Comparison of ENCODE assay signal across 9 mouse cellular contexts in the genomic region with DNA sequence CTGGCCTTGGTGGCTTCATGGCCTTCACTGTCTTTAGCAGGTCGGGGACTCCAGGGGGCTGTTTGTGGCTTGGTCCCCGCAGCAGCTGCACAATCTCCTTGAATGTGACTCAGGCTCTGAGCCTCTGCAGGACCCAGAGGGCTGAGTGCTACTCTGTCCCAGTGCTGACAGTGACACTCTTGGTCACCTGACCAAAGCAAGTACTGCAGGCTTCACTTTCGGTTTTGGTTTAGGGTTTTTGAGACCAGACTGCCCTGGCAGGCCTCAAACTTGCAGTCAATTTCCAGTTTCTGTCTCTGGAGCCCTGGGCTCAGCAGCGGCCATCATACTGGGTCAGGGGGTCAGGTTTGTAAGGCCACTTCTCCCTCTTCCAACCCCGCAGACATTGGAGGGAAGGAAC. TPM values are rescaled to one million over a fixed set of nuclear protein-coding genes. Genes with fewer than 3 reads are reported as not detected.
DNase-seq lines count a peak whose midpoint lies in the region; ATAC-seq and TF ChIP-seq lines count a peak whose summit lies in the region.
"Had no signal": no experiment of that assay in that cellular context is flagged by ENCODE, and none has a peak within 500 bp of the region (broad histone marks: within the 10 kb centered on the region; RNA-seq: fewer than 3 reads in every experiment).

No protein-coding gene starts in this region.

- TF ChIP-seq EP300 in MEL (IDR thresholded peaks at IDR 0.05; ENCODE audit: low read depth in 1 of 2, low read length in 2 of 2), result no peak; a peak in 1 of 4 replicates

- no peaks in the 10 kb centered on the region for H3K79me2 ChIP-seq in MEL (ENCODE audit: control insufficient read depth, insufficient read depth, low read length, poor library complexity)

- DNase-seq in MEL (ENCODE audit: low read depth, low spot score), result peak; percentile 72
- DNase-seq in intestine, embryonic 14.5 days (ENCODE audit: low spot score), result no peak
- DNase-seq in lung, adult 2 months, result peak; percentile 67
- DNase-seq in neural tube, embryonic 10.5 days (ENCODE audit: extremely low spot score, low spot score), result no peak
- no peak for DNase-seq in retina, postnatal 1 day
- no peak for DNase-seq in frontal cortex, postnatal 14 days (ENCODE audit: low spot score in 2 of 2)

- no peak for TF ChIP-seq RAD21 in MEL (IDR thresholded peaks at IDR 0.05; ENCODE audit: low read depth, low read length)

- peak; percentile 63; the same call in 1 of the 2 replicates for ATAC-seq in intestine, embryonic 14.5 days (replicated peaks; ENCODE audit: low FRiP score, low TSS enrichment, low read depth)
- peak; percentile 63; the same call in 1 of the 2 replicates for ATAC-seq in stomach, embryonic 15.5 days (ENCODE audit: insufficient read depth, low FRiP score, low read depth)

- H3K36me3 ChIP-seq in MEL (ENCODE audit: control insufficient read depth in 1 of 2, insufficient read depth in 2 of 2, low read length in 2 of 2), result no peaks in the 10 kb centered on the region
- no peaks in the 10 kb centered on the region for H3K36me3 ChIP-seq in intestine, embryonic 14.5 days (ENCODE audit: control insufficient read depth, insufficient read depth, low read length)
- H3K36me3 ChIP-seq in stomach, embryonic 15.5 days, result no peaks in the 10 kb centered on the region
- H3K36me3 ChIP-seq: embryonic facial prominence, embryonic 13.5 days had no signal

- H3K9me3 ChIP-seq in MEL (replicated peaks; ENCODE audit: insufficient read depth, low read length), result no peaks in the 10 kb centered on the region
- H3K9me3 ChIP-seq in intestine, embryonic 14.5 days (ENCODE audit: control insufficient read depth, low read length), result no peaks in the 10 kb centered on the region
- H3K9me3 ChIP-seq in stomach, embryonic 15.5 days, result no peaks in the 10 kb centered on the region
- H3K9me3 ChIP-seq: embryonic facial prominence, embryonic 13.5 days had no signal

- H3K27me3 ChIP-seq in MEL (ENCODE audit: control insufficient read depth in 1 of 2, insufficient read depth in 2 of 2, low read length in 2 of 2), result no peaks in the 10 kb centered on the region
- H3K27me3 ChIP-seq in intestine, embryonic 14.5 days (replicated peaks; ENCODE audit: control insufficient read depth, insufficient read depth, low read length), result no peaks in the 10 kb centered on the region
- no peaks in the 10 kb centered on the region for H3K27me3 ChIP-seq in stomach, embryonic 15.5 days (replicated peaks)
- H3K27me3 ChIP-seq: embryonic facial prominence, embryonic 13.5 days had no signal

- no peak for TF ChIP-seq POLR2A in MEL (IDR thresholded peaks at IDR 0.05; ENCODE audit: control insufficient read depth in 1 of 2, insufficient read depth in 1 of 2, low read depth in 1 of 2, low read length in 2 of 2, poor library complexity in 1 of 2)
- no peak for TF ChIP-seq POLR2A in embryonic fibroblast, embryonic 13.5 days (IDR thresholded peaks at IDR 0.05; ENCODE audit: low read depth, low read length)
- TF ChIP-seq POLR2A in lung, adult 2 months (IDR thresholded peaks at IDR 0.05; ENCODE audit: borderline replicate concordance, extremely low read depth, low read depth, low read length), result no peak

- peaks cover 0 to 3% of the 10 kb centered on the region in 2 experiments; a peak in 1 of 4 replicates for H3K4me1 ChIP-seq in MEL (ENCODE audit: control insufficient read depth in 1 of 2, insufficient read depth in 2 of 2, low read length in 2 of 2)
- no peaks in the 10 kb centered on the region for H3K4me1 ChIP-seq in embryonic fibroblast, embryonic 13.5 days (ENCODE audit: control insufficient read depth, insufficient read depth, low read length)
- peaks cover 5% of the 10 kb centered on the region; the same call in 1 of the 2 replicates for H3K4me1 ChIP-seq in intestine, embryonic 14.5 days (replicated peaks; ENCODE audit: control insufficient read depth, insufficient read depth, low read length)
- no peaks in the 10 kb centered on the region; the same call in 1 of the 2 replicates for H3K4me1 ChIP-seq in lung, adult 2 months (ENCODE audit: control insufficient read depth, insufficient read depth, low read length)
- 0 out of 2 replicates have a peak, but pooled peaks cover 4% of the 10 kb centered on the region for H3K4me1 ChIP-seq in stomach, embryonic 15.5 days

- H3K4me2 ChIP-seq in intestine, embryonic 14.5 days (ENCODE audit: low read length), result no peak overlapping the region
- H3K4me2 ChIP-seq in stomach, embryonic 15.5 days, result no peak overlapping the region; the same call in 1 of the 2 replicates
- H3K4me2 ChIP-seq: embryonic facial prominence, embryonic 13.5 days had no signal

- H3K9ac ChIP-seq in MEL (ENCODE audit: control insufficient read depth, low read depth, low read length, poor library complexity, severe bottlenecking), result peak overlapping the region; percentile 60
- no peak overlapping the region for H3K9ac ChIP-seq in intestine, embryonic 14.5 days (ENCODE audit: low read length)
- H3K9ac ChIP-seq in stomach, embryonic 15.5 days, result no peak overlapping the region
- H3K9ac ChIP-seq: embryonic facial prominence, embryonic 13.5 days had no signal

- no peak for TF ChIP-seq CTCF in MEL (IDR thresholded peaks at IDR 0.05 in 2 of 3, conservative IDR thresholded peaks at IDR 0.05 in 1 of 3; ENCODE audit: control insufficient read depth in 1 of 3, insufficient read depth in 1 of 3, low read depth in 2 of 3, low read length in 3 of 3, poor library complexity in 1 of 3, severe bottlenecking in 1 of 3)
- no peak for TF ChIP-seq CTCF in embryonic fibroblast, embryonic 13.5 days (IDR thresholded peaks at IDR 0.05; ENCODE audit: borderline replicate concordance, insufficient read depth, low read length)
- no peak for TF ChIP-seq CTCF in lung, adult 2 months (IDR thresholded peaks at IDR 0.05; ENCODE audit: insufficient read depth, low read length)

- H3K4me3 ChIP-seq in MEL (ENCODE audit: control insufficient read depth in 1 of 2, insufficient read depth in 1 of 2, low read depth in 2 of 2, low read length in 2 of 2), result peak overlapping the region; percentile 51 to 58
- no peak overlapping the region for H3K4me3 ChIP-seq in embryonic fibroblast, embryonic 13.5 days (ENCODE audit: insufficient read depth, low read length)
- no peak overlapping the region for H3K4me3 ChIP-seq in intestine, embryonic 14.5 days (ENCODE audit: low read depth, low read length)
- H3K4me3 ChIP-seq in lung, adult 2 months (replicated peaks; ENCODE audit: extremely low read depth, low read depth, low read length), result no peak overlapping the region
- H3K4me3 ChIP-seq in stomach, embryonic 15.5 days (replicated peaks), result no peak overlapping the region
- H3K4me3 ChIP-seq: embryonic facial prominence, embryonic 13.5 days had no signal

- 45% methylated on average over 5 of the region's 5 CpGs for WGBS in intestine, embryonic 14.5 days
- 8% methylated on average over 5 of the region's 5 CpGs for WGBS in lung, adult 2 months
- 33% methylated on average over 5 of the region's 5 CpGs for WGBS in stomach, embryonic 15.5 days

- peak overlapping the region; percentile 33; the same call in 1 of the 2 replicates for H3K27ac ChIP-seq in MEL (ENCODE audit: control insufficient read depth, low read depth, low read length)
- H3K27ac ChIP-seq in embryonic fibroblast, embryonic 13.5 days (ENCODE audit: insufficient read depth, low read length), result 0 out of 2 replicates have a peak overlapping the region, but pooled peaks have one; percentile 19
- no peak overlapping the region for H3K27ac ChIP-seq in intestine, embryonic 14.5 days (ENCODE audit: low read depth)
- H3K27ac ChIP-seq in stomach, embryonic 15.5 days, result 0 out of 2 replicates have a peak overlapping the region, but pooled peaks have one; percentile 46
- H3K27ac ChIP-seq: embryonic facial prominence, embryonic 13.5 days had no signal

TF ChIP-seq in MEL, 35 proteins besides CTCF, POLR2A, EP300 and RAD21 (continues in another document):
- TF ChIP-seq ZMIZ1 (IDR thresholded peaks at IDR 0.05; ENCODE audit: low read depth, low read length), result no peak
- TF ChIP-seq GATA1 (IDR thresholded peaks at IDR 0.05; ENCODE audit: low read depth, low read length), result peak; percentile 38
- peak; percentile 53; the same call in 1 of the 2 replicates for TF ChIP-seq ETS1 (IDR thresholded peaks at IDR 0.05; ENCODE audit: low read depth, low read length)
- TF ChIP-seq USF2 (IDR thresholded peaks at IDR 0.05; ENCODE audit: borderline replicate concordance in 1 of 2, insufficient read depth in 1 of 2, low read depth in 1 of 2, low read length in 2 of 2), result peak in 1 of 2 experiments; percentile 54; a peak in 1 of 4 replicates
- no peak for TF ChIP-seq SMC3 (IDR thresholded peaks at IDR 0.05; ENCODE audit: low read depth, low read length)
- TF ChIP-seq SIN3A (IDR thresholded peaks at IDR 0.05; ENCODE audit: low read length), result 0 out of 2 replicates have a peak, but pooled peaks have one; percentile 25

RNA-seq across cellular contexts. Expression of a gene that starts 8.3 kb away (rescaled TPM):
- total RNA-seq in MEL (2012; rRNA removed), result 18.2 and 21.7 TPM in 2 replicates
- polyA plus RNA-seq in MEL (2012; ENCODE audit: insufficient read depth in 1 of 2, insufficient read length in 2 of 2, low read depth in 1 of 2, low replicate concordance in 2 of 2, missing spikeins in 1 of 2), result 10 to 100 TPM in 1 of 2 experiments, not detected in 1; 46.5 TPM
- 31.3 and 37.9 TPM in 2 replicates for polyA plus RNA-seq in embryonic fibroblast, embryonic 13.5 days (2011; ENCODE audit: insufficient read length, low read depth, missing spikeins)
- polyA plus RNA-seq in intestine, embryonic 14.5 days (2014; fragmentation: Nextera tagmentation; extraction: Ambion mirVana), result 35.1 and 42.0 TPM in 2 replicates
- polyA plus RNA-seq in lung, adult 2 months (2012; rRNA removed), result 113 and 138 TPM in 2 replicates
- polyA plus RNA-seq in stomach, embryonic 15.5 days (2015; fragmentation: Nextera tagmentation; extraction: Ambion mirVana), result 40.8 and 43.8 TPM in 2 replicates

RNA-seq across cellular contexts. Expression of a gene that starts 9.2 kb away (rescaled TPM):
- 9.9 and 20.8 TPM in 2 replicates for total RNA-seq in MEL (2012; rRNA removed)
- polyA plus RNA-seq in MEL (2012; ENCODE audit: insufficient read depth in 1 of 2, insufficient read length in 2 of 2, low read depth in 1 of 2, low replicate concordance in 2 of 2, missing spikeins in 1 of 2), result 10 to 100 TPM in 1 of 2 experiments, not detected in 1; 10.7 TPM
- 43.4 and 44.0 TPM in 2 replicates for polyA plus RNA-seq in embryonic fibroblast, embryonic 13.5 days (2011; ENCODE audit: insufficient read length, low read depth, missing spikeins)
- polyA plus RNA-seq in intestine, embryonic 14.5 days (2014; fragmentation: Nextera tagmentation; extraction: Ambion mirVana), result 2.8 and 12.4 TPM in 2 replicates
- polyA plus RNA-seq in lung, adult 2 months (2012; rRNA removed), result 295 and 767 TPM in 2 replicates
- polyA plus RNA-seq in stomach, embryonic 15.5 days (2015; fragmentation: Nextera tagmentation; extraction: Ambion mirVana), result 18.4 and 25.4 TPM in 2 replicates

RNA-seq across cellular contexts. Expression of a gene that starts 36.6 kb away (rescaled TPM):
- 5.2 and 8.1 TPM in 2 replicates for total RNA-seq in MEL (2012; rRNA removed)
- polyA plus RNA-seq in MEL (2012; ENCODE audit: insufficient read depth in 1 of 2, insufficient read length in 2 of 2, low read depth in 1 of 2, low replicate concordance in 2 of 2, missing spikeins in 1 of 2), result 1 to 10 TPM in 1 of 2 experiments, not detected in 1; 5.9 TPM
- polyA plus RNA-seq in embryonic fibroblast, embryonic 13.5 days (2011; ENCODE audit: insufficient read length, low read depth, missing spikeins), result 6.0 and 17.3 TPM in 2 replicates
- 6.1 and 7.7 TPM in 2 replicates for polyA plus RNA-seq in intestine, embryonic 14.5 days (2014; fragmentation: Nextera tagmentation; extraction: Ambion mirVana)
- polyA plus RNA-seq in lung, adult 2 months (2012; rRNA removed), result 11.3 and 11.6 TPM in 2 replicates
- polyA plus RNA-seq in stomach, embryonic 15.5 days (2015; fragmentation: Nextera tagmentation; extraction: Ambion mirVana), result 3.5 and 9.6 TPM in 2 replicates

Comparison
In these comparisons a context has a peak if more than half of its experiments do, and no peak if none do; other contexts are left out.
1. DNase-seq: peak in MEL (single experiment) and lung, adult 2 months (single experiment); none in intestine, embryonic 14.5 days (single experiment), neural tube, embryonic 10.5 days (single experiment), retina, postnatal 1 day (single experiment) and frontal cortex, postnatal 14 days (0 of 2).
2. H3K4me3 ChIP-seq: peak in MEL (2 of 2); none in embryonic fibroblast, embryonic 13.5 days (single experiment), intestine, embryonic 14.5 days (single experiment), lung, adult 2 months (single experiment) and stomach, embryonic 15.5 days (single experiment).